Mouse (Mus musculus) hindbrain, embryonic 12.5 days (tissue): ENCODE measurements at regions not wholly inside any gene's neighbourhood (a gene's known extent, or its start where the extent isn't known, plus 50 kb on each side); places are given as distances from the start of the nearest gene placed in this dataset.

ENCODE experiments used
- ATAC-seq: fragments of 200-750 bp; cut with Nextera tagmentation; 2 replicates; pipeline ENCODE4 v1.8.0; 2017; ENCODE audit warnings: moderate TSS enrichment; ENCODE audit not compliant: low FRiP score
- H3K27ac ChIP-seq: fragments of 300-500 bp; sonication (generic); 2 replicates; pipeline ENCODE4 v1.5.1; 2016; ENCODE audit warnings: mild to moderate bottlenecking
- H3K27me3 ChIP-seq: fragments of 300-500 bp; sonication (generic); 2 replicates; pipeline ENCODE4 v1.6.1; 2016; ENCODE audit warnings: mild to moderate bottlenecking
- H3K36me3 ChIP-seq: fragments of 300-500 bp; sonication (generic); 2 replicates; pipeline ENCODE4 v1.6.1; 2016; ENCODE audit warnings: mild to moderate bottlenecking
- H3K4me1 ChIP-seq: fragments of 300-500 bp; sonication (generic); 2 replicates; pipeline ENCODE4 v1.6.1; 2016
- H3K4me2 ChIP-seq: fragments of 300-500 bp; sonication (generic); replicated peaks from 2 replicates; pipeline ENCODE4 v1.6.1; 2016; ENCODE audit warnings: mild to moderate bottlenecking
- H3K4me3 ChIP-seq: fragments of 300-500 bp; sonication (generic); 2 replicates; pipeline ENCODE4 v1.5.1; 2016; ENCODE audit warnings: mild to moderate bottlenecking
- H3K9ac ChIP-seq: fragments of 300-500 bp; sonication (generic); 2 replicates; pipeline ENCODE4 v1.6.1; 2016; ENCODE audit warnings: mild to moderate bottlenecking, moderate library complexity
- H3K9me3 ChIP-seq: fragments of 300-500 bp; sonication (generic); replicated peaks from 2 replicates; pipeline ENCODE4 v1.6.1; 2016; ENCODE audit warnings: mild to moderate bottlenecking
- WGBS: fragments of 180-500 bp; shearing (Covaris S2); methylation state at CpG from one replicate; pipeline ENCODE4 v1.1.7; 2016; 5-methylcytosine and 5-hydroxymethylcytosine counted together

DNA sequence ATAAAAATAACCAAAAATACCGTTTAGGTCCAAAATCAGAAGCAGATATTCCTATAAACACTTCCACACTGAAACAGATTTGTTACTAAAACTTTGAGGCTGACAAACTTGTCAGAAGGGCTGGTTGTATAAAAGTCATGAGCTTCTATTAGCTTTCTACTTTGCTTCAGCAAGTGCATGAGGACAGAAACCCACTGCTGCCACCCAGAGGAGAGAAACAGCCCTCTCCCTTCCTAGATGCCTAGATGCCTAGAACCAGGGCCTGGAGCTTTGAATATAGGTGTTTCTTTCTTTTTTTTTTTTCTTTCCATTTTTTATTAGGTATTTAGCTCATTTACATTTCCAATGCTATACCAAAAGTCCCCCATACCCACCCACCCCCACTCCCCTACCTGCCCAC, 406.9 kb upstream of the Gpc5 start:
- no peaks in the 10 kb centered on the region for H3K9me3 ChIP-seq
- no peaks in the 10 kb centered on the region for H3K4me1 ChIP-seq
- H3K4me3 ChIP-seq: no peak overlapping the region
- no peak overlapping the region for H3K9ac ChIP-seq
- no peaks in the 10 kb centered on the region for H3K36me3 ChIP-seq
- no peak overlapping the region for H3K27ac ChIP-seq
- H3K4me2 ChIP-seq: no peak overlapping the region
- ATAC-seq: no peak
- WGBS: 83% methylated on average over 1 of the region's 1 CpGs
- H3K27me3 ChIP-seq: no peaks in the 10 kb centered on the region

DNA sequence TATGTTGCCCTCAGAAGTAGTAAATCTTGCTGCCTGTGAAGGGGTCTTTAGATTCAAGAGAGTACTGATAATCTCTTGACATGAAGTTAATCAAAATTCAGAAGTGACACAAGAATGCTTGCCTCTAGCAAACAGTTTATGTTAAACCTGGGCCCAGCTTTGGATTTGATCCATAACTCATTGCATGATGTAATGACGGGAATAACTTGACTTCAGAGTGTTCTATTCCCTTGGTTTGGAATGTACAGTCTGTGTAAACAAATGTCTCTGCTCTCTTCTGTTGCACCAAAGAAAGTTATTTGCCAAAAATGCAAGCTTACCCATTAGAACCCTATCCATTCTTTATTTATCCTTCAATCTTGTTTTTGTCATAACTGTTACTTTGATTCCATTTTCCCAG, 397.1 kb upstream of the Gpc5 start:
- Histone ChIP-seq H3K9ac (no peak overlapping the region), H3K4me2 (no peak overlapping the region), H3K27me3 (no peaks in the 10 kb centered on the region), H3K27ac (no peak overlapping the region), H3K4me1 (no peaks in the 10 kb centered on the region), H3K4me3 (no peak overlapping the region), H3K36me3 (no peaks in the 10 kb centered on the region), H3K9me3 (no peaks in the 10 kb centered on the region)
- WGBS: 82% methylated on average over 1 of the region's 1 CpGs
- ATAC-seq: no peak

DNA sequence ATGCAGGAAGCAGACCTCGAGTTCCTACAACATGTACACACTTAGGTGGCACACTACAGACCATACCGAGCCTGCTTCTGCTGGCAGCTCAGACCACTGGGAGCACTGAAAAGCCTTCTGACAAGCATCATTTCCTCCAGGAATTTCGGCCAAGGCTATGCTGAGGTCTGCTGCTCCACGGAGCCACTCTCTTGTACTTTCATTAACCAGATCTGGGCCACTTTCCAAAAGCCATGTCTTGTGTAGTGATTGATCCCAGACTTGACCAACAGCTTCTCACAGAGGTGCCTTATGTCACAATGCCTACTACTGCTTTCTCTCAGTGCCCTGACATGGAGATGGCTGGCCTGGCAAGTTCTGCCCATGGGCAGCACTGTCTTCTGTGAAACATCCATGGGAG, 394.5 kb upstream of the Gpc5 start:
- Histone ChIP-seq H3K9ac (no peak overlapping the region), H3K27ac (no peak overlapping the region), H3K36me3 (no peaks in the 10 kb centered on the region), H3K27me3 (no peaks in the 10 kb centered on the region), H3K4me3 (no peak overlapping the region), H3K4me1 (no peaks in the 10 kb centered on the region), H3K9me3 (no peaks in the 10 kb centered on the region), H3K4me2 (no peak overlapping the region)
- WGBS: 83% methylated on average over 4 of the region's 4 CpGs
- ATAC-seq: no peak

DNA sequence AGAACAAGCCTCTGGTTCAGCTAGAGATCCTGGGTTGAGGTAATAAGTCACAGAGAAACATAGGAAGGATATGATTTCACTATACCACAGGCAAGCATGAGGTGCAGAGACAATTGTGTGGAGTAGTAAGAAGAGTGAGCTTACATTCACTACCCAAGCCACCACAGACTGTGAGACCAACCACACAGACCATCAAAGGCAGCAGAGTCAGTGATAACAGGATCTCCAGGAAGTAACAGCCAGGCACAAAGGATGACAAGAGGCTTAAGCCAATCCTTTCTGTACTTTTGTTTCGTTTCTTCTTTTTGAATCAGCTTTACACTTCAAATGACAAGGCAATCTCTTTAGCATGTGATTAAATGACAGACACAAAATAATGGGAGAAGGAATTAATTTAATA, 368.9 kb upstream of the Gpc5 start:
- H3K27ac ChIP-seq: no peak overlapping the region
- no peaks in the 10 kb centered on the region for H3K9me3 ChIP-seq
- H3K4me1 ChIP-seq: no peaks in the 10 kb centered on the region
- H3K4me2 ChIP-seq: no peak overlapping the region
- no peak for ATAC-seq
- no peak overlapping the region for H3K9ac ChIP-seq
- no peaks in the 10 kb centered on the region for H3K27me3 ChIP-seq
- no peak overlapping the region for H3K4me3 ChIP-seq
- WGBS: 59% methylated on average over 1 of the region's 1 CpGs
- no peaks in the 10 kb centered on the region for H3K36me3 ChIP-seq

DNA sequence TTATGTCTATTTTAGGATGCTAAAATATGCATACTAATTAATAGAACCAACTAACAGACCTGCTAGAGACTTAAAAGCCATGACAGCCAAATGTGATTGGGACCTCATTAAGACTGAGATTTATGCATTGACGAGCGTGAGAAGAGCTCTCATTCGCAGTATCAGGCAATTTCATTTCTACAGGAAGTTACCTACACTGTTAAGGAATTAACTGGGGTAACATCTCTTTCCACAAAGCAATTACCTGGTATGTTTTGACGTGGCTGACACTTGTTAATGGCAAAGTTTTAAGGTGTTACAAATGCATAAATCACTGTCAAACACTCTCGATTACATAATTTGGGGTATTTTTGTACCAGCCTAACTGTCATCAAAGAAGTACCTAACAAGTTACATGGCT, 324.7 kb upstream of the Gpc5 start:
- H3K27me3 ChIP-seq: no peaks in the 10 kb centered on the region
- no peak for ATAC-seq
- no peaks in the 10 kb centered on the region for H3K9me3 ChIP-seq
- no peak overlapping the region for H3K4me2 ChIP-seq
- no peak overlapping the region for H3K27ac ChIP-seq
- H3K36me3 ChIP-seq: no peaks in the 10 kb centered on the region
- H3K4me3 ChIP-seq: no peak overlapping the region
- WGBS: 93% methylated on average over 5 of the region's 5 CpGs
- H3K4me1 ChIP-seq: no peaks in the 10 kb centered on the region
- no peak overlapping the region for H3K9ac ChIP-seq

DNA sequence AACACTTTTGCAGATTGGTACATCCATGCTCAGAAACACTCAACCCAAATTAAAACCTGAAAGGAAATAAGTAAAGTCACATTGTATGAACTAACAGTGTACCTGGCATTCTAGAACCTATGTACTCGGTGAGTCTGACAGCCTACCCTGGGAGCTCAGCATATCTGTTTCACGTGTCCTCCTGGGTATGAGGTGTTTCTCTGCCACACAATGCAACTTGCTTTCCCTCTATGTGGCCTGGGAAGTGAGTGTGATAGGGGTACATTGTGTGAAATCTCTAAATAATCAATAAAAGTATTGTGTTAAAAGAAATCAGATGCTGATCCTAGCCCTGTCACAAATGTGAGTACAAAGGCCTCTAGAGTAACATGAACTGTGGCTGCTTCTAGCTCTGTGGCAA, 315.3 kb upstream of the Gpc5 start:
- Histone ChIP-seq H3K27ac (no peak overlapping the region), H3K9ac (no peak overlapping the region), H3K27me3 (no peaks in the 10 kb centered on the region), H3K4me2 (no peak overlapping the region), H3K4me3 (no peak overlapping the region), H3K36me3 (no peaks in the 10 kb centered on the region), H3K4me1 (no peaks in the 10 kb centered on the region), H3K9me3 (no peaks in the 10 kb centered on the region)
- ATAC-seq: no peak
- WGBS: 71% methylated on average over 2 of the region's 2 CpGs

DNA sequence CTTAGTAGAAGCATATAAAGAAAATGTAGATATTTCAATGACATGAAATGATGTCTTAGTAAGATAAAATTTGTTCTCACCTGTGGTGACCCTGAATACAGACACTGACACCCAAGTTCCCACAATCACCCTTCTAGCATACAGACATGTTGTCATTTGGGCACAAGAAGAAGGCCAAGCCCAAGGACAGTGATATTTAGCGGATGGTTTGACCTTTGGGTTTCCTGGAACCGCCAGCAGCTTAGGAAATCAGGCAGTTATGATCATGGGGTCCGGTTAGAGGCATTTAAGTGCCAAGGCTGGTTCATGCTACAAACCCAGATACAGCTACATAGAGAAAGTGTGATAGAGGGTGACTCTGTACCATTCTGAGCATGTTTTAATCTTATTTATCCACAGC, 310.2 kb upstream of the Gpc5 start:
- Histone ChIP-seq H3K36me3 (no peaks in the 10 kb centered on the region), H3K9ac (no peak overlapping the region), H3K4me3 (no peak overlapping the region), H3K27me3 (no peaks in the 10 kb centered on the region), H3K4me1 (no peaks in the 10 kb centered on the region), H3K4me2 (no peak overlapping the region), H3K27ac (no peak overlapping the region), H3K9me3 (no peaks in the 10 kb centered on the region)
- ATAC-seq: no peak
- 93% methylated on average over 3 of the region's 3 CpGs for WGBS

DNA sequence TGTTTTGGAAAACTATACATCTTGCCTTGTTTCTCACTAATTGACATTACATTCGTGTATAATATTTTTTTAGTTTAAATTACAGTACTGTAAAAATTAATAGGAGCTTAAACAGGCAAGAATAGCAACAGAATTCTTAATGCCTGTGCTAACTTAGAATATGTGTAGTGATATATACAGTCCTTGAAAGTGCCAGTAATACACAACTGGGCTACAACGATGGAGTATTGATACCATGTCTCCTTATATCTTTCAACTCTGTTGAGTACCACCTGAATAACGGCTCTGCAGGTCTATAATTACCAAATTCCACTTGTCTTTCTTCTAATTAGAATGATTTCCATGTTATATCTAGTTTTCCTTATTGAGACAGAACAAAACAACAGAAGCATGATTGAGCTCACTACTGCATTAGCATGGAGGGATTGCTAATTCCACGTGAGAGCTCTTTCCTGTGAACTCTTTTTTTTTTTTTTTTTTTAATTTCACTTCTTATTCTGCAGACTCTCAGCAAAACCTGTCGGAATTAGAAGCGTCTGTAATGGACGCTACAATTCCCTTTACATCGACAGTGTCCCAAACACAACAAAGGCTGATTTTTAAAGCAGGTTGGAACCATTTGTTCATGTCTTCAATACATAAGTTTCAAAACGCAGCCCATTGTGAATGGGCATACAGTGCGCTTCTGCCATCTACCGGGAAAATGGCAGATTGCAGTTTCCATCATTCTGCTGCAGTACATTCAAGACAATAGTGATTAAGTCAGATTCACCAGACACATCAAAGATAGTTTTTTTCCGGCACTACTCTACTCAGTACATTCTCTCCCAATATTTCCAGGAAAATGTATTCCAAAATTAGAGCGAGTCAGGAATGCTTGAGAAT, 300.8 kb upstream of the Gpc5 start:
- ATAC-seq: peak; percentile 81
- Histone ChIP-seq H3K4me1 (no peaks in the 10 kb centered on the region), H3K36me3 (no peaks in the 10 kb centered on the region), H3K9ac (no peak overlapping the region), H3K4me2 (peak overlapping the region; percentile 36; the same call in 1 of the 2 replicates), H3K27me3 (no peaks in the 10 kb centered on the region), H3K4me3 (peak overlapping the region; percentile 11; the same call in 1 of the 2 replicates), H3K27ac (no peak overlapping the region), H3K9me3 (no peaks in the 10 kb centered on the region)
- WGBS: 23% methylated on average over 13 of the region's 13 CpGs

DNA sequence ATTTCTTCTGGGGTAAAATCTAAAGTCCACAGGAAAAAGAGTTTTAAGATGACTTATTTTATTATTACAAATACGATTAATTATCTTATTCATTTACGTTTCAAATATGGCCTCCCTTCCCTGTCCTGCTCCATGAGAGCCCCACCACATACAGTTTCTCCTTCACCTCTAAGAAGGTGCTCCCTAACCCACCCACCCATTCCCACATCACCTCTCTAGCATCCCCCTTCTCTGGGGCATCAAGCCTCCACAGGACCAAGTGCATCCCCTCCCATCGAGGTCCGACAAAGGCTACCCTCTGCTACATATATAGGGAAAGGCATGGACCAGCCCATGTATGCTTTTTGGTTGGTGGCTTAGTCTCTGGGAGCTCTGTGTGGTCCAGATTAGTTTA, 300.2 kb upstream of the Gpc5 start:
- Histone ChIP-seq H3K27me3 (no peaks in the 10 kb centered on the region), H3K9ac (no peak overlapping the region), H3K4me2 (no peak overlapping the region), H3K9me3 (no peaks in the 10 kb centered on the region), H3K36me3 (no peaks in the 10 kb centered on the region), H3K4me3 (no peak overlapping the region), H3K27ac (no peak overlapping the region), H3K4me1 (no peaks in the 10 kb centered on the region)
- WGBS: 69% methylated on average over 4 of the region's 4 CpGs
- peak; percentile 63; the same call in 1 of the 2 replicates for ATAC-seq

DNA sequence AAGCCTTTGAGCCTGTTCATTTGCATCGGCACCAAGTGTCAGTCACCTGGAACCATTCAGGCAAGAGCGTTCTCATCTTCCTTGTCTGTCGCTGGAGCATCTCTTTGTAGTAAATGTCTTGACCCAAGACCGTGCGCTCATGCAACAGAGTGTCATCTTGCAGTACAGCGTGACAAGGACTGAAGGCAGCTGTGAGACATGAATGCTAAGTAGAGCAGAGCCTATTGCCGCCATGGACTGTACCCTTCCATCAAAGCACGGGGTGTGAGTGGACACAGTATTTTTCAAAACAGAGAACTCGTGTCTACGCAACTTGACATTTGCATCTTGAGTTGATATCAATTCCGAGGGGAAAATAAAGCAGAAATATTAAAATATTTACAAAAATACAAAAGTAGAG, 287.4 kb upstream of the Gpc5 start:
- no peak overlapping the region for H3K9ac ChIP-seq
- H3K4me3 ChIP-seq: no peak overlapping the region
- WGBS: 82% methylated on average over 11 of the region's 11 CpGs
- no peak overlapping the region for H3K4me2 ChIP-seq
- no peak for ATAC-seq
- no peak overlapping the region for H3K27ac ChIP-seq
- no peaks in the 10 kb centered on the region for H3K4me1 ChIP-seq
- no peaks in the 10 kb centered on the region for H3K27me3 ChIP-seq
- H3K9me3 ChIP-seq: no peaks in the 10 kb centered on the region
- no peaks in the 10 kb centered on the region for H3K36me3 ChIP-seq

DNA sequence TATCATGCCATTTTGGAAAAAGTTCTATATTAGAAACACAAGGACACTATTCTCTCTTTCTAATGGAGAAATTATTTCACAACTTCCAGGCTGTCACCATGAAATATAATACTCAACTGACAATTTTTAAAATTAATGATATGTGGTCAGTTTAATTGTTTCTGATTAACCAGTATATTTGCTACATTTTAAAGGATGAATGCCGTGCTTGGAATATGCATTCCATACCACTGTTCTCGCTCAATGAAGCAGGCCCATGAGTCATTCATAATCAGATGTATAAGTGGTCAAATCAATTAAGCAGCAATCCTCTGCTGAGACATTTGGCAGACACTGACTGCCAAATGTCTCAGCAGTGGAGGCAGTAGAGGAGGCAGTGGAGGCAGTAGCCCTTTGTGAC, 283.4 kb upstream of the Gpc5 start:
- H3K4me1 ChIP-seq: no peaks in the 10 kb centered on the region
- ATAC-seq: no peak
- no peak overlapping the region for H3K27ac ChIP-seq
- no peaks in the 10 kb centered on the region for H3K36me3 ChIP-seq
- no peaks in the 10 kb centered on the region for H3K9me3 ChIP-seq
- 72% methylated on average over 2 of the region's 2 CpGs for WGBS
- no peaks in the 10 kb centered on the region for H3K27me3 ChIP-seq
- H3K4me2 ChIP-seq: no peak overlapping the region
- no peak overlapping the region for H3K4me3 ChIP-seq
- no peak overlapping the region for H3K9ac ChIP-seq

DNA sequence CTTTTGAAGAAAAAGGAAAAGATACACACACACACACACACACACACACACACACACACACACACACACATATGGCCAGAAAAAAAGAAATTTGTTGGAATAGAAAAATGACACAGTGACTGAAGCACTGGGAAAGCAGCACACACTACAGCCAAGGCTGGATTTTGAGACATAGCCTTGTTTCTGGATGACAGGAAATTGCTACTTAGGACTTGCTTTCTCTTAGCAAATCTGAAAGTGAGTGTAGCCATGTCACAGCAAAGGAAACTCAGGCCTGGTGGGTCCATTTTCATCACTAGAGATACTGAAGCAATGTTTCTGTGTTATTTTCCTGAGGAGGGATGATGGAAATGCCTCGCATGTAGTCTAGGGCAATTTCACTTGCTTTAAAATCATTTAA, 271.3 kb upstream of the Gpc5 start:
- no peak for ATAC-seq
- Histone ChIP-seq H3K9me3 (no peaks in the 10 kb centered on the region), H3K4me1 (peaks cover 10% of the 10 kb centered on the region), H3K9ac (no peak overlapping the region), H3K4me2 (no peak overlapping the region), H3K27ac (peak overlapping the region; percentile 23; the same call in 1 of the 2 replicates), H3K27me3 (no peaks in the 10 kb centered on the region), H3K4me3 (no peak overlapping the region), H3K36me3 (no peaks in the 10 kb centered on the region)
- WGBS: 19% methylated on average over 1 of the region's 1 CpGs

DNA sequence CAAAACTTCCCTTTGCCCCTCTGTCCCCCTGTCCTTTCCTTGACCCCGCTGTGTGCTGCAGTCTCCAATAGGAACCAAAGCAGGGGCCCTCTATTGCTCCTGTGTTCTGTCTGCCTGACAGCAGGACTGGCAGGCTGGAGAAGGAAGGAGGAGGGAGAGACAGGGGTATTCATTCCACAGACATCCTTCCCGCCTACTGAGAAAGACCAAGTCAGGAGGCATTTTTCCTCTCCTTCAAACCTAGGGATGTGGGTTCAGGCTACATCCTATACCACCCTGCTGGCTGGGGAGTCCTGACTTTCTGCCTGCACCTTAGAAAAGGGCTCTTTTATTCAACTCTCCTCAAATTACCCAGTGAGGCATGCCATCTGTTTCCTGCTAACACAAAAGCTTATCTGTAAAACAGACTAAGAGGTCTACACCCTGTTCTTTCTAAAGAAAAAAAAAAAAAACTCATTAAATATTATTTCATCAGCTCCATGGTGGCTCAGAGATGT, 270.9 kb upstream of the Gpc5 start:
- Histone ChIP-seq H3K27me3 (no peaks in the 10 kb centered on the region), H3K9me3 (no peaks in the 10 kb centered on the region), H3K4me1 (peaks cover 10% of the 10 kb centered on the region), H3K4me2 (no peak overlapping the region), H3K9ac (no peak overlapping the region), H3K36me3 (no peaks in the 10 kb centered on the region), H3K4me3 (no peak overlapping the region), H3K27ac (peak overlapping the region; percentile 23; the same call in 1 of the 2 replicates)
- ATAC-seq: peak; percentile 83
- 11% methylated on average over 2 of the region's 2 CpGs for WGBS
